Mouse (Mus musculus) spleen, adult 2 months (tissue): ENCODE results near the gene Fn3k. TPM values are rescaled to one million over a fixed set of nuclear protein-coding genes. Genes with fewer than 3 reads are reported as not detected.

Experiments
- DNase-seq, 2 experiments: peaks; one replicate each; pipeline versions ENCODE4 v3.0.0 to v3.0.0-alpha.2; 2012 to 2021; ENCODE audit warnings: low spot score in 2 of 2, low read depth in 1 of 2
- H3K27ac ChIP-seq: fragments of 200-500 bp; 2 replicates; pipeline ENCODE4 v1.5.1; 2012; ENCODE audit warnings: low read length, inconsistent platforms; ENCODE audit not compliant: insufficient read depth
- H3K27me3 ChIP-seq: fragments of 200-500 bp; 2 replicates; pipeline ENCODE4 v1.6.1; 2012; ENCODE audit warnings: mild to moderate bottlenecking, moderate library complexity, low read length, inconsistent platforms; ENCODE audit not compliant: control insufficient read depth, insufficient read depth
- H3K36me3 ChIP-seq: fragments of 200-500 bp; 2 replicates; pipeline ENCODE4 v1.6.1; 2012; ENCODE audit warnings: mild to moderate bottlenecking, low read length, inconsistent platforms; ENCODE audit not compliant: control insufficient read depth, insufficient read depth
- H3K4me1 ChIP-seq: fragments of 200-500 bp; 2 replicates; pipeline ENCODE4 v1.6.1; 2011; ENCODE audit warnings: inconsistent platforms; ENCODE audit not compliant: control insufficient read depth, insufficient read depth, insufficient read length
- H3K4me3 ChIP-seq: fragments of 200-500 bp; 2 replicates; pipeline ENCODE4 v1.5.1; 2011; ENCODE audit warnings: mild to moderate bottlenecking, inconsistent platforms; ENCODE audit not compliant: insufficient read depth, insufficient read length; ENCODE audit errors: extremely low read depth
- CTCF ChIP-seq: fragments of 200-500 bp; IDR thresholded peaks from 2 replicates; pipeline ENCODE4 v1.5.1; 2011; ENCODE audit warnings: mild to moderate bottlenecking, inconsistent platforms; ENCODE audit not compliant: insufficient read depth, insufficient read length, insufficient replicate concordance; ENCODE audit errors: extremely low read depth
- POLR2A ChIP-seq: fragments of 200-500 bp; IDR thresholded peaks from 2 replicates; pipeline ENCODE4 v1.6.1; 2011; ENCODE audit warnings: low read depth, low read length, inconsistent platforms
- whole genome bisulfite sequencing: fragments of 180-500 bp; shearing (Covaris S2); methylation state at CpG from one replicate; pipeline ENCODE4 v1.1.7; 2018; 5-methylcytosine and 5-hydroxymethylcytosine counted together
- polyA plus RNA-seq: library from polyadenylated mRNA; depleted of rRNA; stranded (reverse); fragments of >200 nt; gene quantifications from 2 replicates; pipeline ENCODE4 v1.2.3, GENCODE M21; 2012

Gene Fn3k
- polyA plus RNA-seq, 1 experiment = 7.4 TPM

- WGBS = 86% methylated on average over 4 of the region's 4 CpGs
- Histone ChIP-seq H3K27me3 (no peaks in the 10 kb centered on the region), H3K27ac (peak overlapping the region; percentile 13; the same call in 1 of the 2 replicates), H3K4me1 (peaks cover 3% of the 10 kb centered on the region; the same call in 1 of the 2 replicates), H3K4me3 (no peak overlapping the region), H3K36me3 (peaks cover 4% of the 10 kb centered on the region; the same call in 1 of the 2 replicates)
- DNase-seq = no peak
- TF ChIP-seq CTCF (no peak), POLR2A (no peak)
Measured at GRCm38 (mm10) chr11:121433397-121433796, 1.3 kb upstream of the Fn3k start.

DNA sequence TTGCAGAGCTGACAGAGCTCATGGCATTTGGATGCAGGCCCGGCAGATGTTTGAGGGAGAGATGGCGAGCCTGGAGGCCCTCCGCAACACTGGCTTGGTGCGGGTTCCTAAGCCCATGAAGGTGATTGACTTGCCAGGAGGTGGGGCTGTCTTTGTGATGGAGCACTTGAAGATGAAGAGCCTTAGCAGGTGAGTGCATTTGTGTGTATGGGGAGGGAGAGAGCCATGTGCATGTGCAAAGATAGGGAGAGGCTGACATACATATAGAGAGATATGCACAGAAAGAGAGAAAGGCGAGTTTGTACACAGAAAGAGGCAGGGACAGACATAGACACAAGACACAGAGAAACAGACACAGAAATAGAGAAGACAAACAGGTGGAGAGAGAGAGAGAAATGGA lies 2.5 kb downstream of the Fn3k start:
- no peak for TF ChIP-seq CTCF
- no peaks in the 10 kb centered on the region for H3K36me3 ChIP-seq
- no peak overlapping the region for H3K27ac ChIP-seq
- H3K4me3 ChIP-seq = no peak overlapping the region
- no peaks in the 10 kb centered on the region for H3K27me3 ChIP-seq
- 89% methylated on average over 5 of the region's 5 CpGs for WGBS
- H3K4me1 ChIP-seq = peaks cover 3% of the 10 kb centered on the region; the same call in 1 of the 2 replicates
- DNase-seq = no peak

DNA sequence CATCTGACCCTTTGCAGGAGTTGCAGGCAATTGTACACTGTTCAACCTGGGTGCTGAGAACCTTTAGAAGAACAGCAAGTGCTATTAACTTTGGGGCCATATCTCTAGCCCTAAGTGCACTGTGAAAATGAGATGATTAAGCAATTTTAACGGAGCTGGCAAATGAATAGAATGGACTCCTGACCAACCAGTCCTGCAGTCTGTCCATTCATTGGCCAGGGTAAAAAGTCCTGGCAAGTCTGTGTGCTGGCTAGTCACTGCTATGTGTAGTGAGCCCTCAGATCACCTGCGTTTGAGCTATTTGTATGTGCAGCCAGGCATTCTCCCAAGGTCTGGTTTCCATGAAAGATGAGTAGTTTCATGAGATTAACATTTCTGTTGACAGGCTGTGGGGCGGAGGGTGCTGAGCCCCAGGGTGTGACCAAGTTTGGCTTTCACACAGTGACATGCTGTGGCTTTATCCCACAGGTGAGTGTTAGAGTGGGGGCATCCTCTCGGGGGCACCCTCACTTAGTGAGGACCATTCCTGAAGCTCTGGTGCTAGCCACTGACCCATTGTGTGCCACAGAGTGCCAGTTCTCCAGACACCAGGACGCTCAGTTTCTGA lies 5.1 kb downstream of the Fn3k start:
- WGBS = 77% methylated on average over 5 of the region's 5 CpGs
- TF ChIP-seq CTCF (no peak), POLR2A (no peak)
- no peak for DNase-seq
- no peaks in the 10 kb centered on the region for H3K36me3 ChIP-seq
- H3K4me3 ChIP-seq = no peak overlapping the region
- no peak overlapping the region for H3K27ac ChIP-seq
- H3K27me3 ChIP-seq = no peaks in the 10 kb centered on the region
- H3K4me1 ChIP-seq = no peaks in the 10 kb centered on the region; the same call in 1 of the 2 replicates

- H3K27me3 ChIP-seq = no peaks in the 10 kb centered on the region
- 84% methylated on average over 4 of the region's 4 CpGs for WGBS
- H3K36me3 ChIP-seq = no peaks in the 10 kb centered on the region
Measured at GRCm38 (mm10) chr11:121441653-121442052, 6.9 kb downstream of the Fn3k start.

DNA sequence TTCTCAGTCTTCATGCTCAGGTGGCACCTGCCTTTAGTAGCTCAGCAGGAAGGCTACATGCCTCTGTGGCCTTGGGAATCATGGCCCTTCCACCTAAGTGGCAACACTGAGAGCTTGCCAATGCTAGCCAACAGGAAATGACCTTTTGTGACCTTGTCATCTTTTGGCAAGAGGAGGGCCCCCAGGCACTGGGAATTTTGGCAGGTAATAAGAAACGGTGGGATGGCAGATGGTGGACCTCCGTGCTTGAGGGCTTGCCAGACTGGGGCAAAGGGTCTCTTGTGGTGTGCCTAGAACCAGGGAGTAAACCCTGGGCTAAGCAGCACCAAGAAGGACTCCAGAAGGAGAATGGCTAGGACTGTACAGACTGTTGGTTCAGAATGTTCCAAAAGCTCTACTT lies 7.4 kb downstream of the Fn3k start:
- 69% methylated on average over 2 of the region's 2 CpGs for WGBS
- no peak for DNase-seq
- TF ChIP-seq CTCF = no peak

More at GRCm38 (mm10) chr11:121441653-121442052, 6.9 kb downstream of the Fn3k start:
- no peak for TF ChIP-seq CTCF
- no peak for TF ChIP-seq POLR2A
- no peak overlapping the region for H3K4me3 ChIP-seq
- H3K27ac ChIP-seq = no peak overlapping the region
- H3K4me1 ChIP-seq = no peaks in the 10 kb centered on the region
- DNase-seq = no peak

DNA sequence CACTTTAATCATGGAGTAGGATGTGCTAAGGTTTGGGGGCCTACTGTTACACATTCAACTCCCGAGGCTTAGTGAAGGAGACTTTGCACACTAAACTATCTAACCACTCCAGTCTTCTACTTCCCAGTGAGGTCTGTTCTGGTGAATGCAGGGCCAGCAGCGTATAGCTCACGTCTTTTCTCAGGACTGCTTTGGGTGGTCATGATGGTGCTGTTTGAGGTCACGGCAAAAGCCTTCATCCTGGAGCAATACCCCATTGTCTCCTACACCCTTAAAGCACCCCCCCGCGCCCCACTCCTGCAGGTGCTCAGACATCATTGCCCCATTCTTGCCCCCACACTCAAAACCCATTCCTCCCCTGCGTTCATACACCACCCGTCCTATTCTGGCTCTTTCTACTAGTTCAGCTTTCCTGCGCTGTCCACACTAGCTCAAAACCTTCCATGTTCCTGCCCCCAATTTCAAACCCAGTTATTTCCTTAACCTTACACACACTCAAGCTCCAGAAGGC lies 16.6 kb downstream of the Fn3k start:
- Histone ChIP-seq H3K27ac (no peak overlapping the region), H3K36me3 (peaks cover 3% of the 10 kb centered on the region)
- WGBS = 42% methylated on average over 9 of the region's 9 CpGs

More for the DNA sequence above, 7.4 kb downstream of the Fn3k start:
- Histone ChIP-seq H3K36me3 (no peaks in the 10 kb centered on the region), H3K27me3 (no peaks in the 10 kb centered on the region), H3K4me3 (no peak overlapping the region), H3K27ac (no peak overlapping the region), H3K4me1 (no peaks in the 10 kb centered on the region)

More for the DNA sequence above, 16.6 kb downstream of the Fn3k start:
- Histone ChIP-seq H3K4me1 (no peaks in the 10 kb centered on the region; the same call in 1 of the 2 replicates), H3K27me3 (no peaks in the 10 kb centered on the region), H3K4me3 (peak overlapping the region; percentile 93)
- DNase-seq = no peak
- TF ChIP-seq POLR2A (no peak), CTCF (no peak)
